Mouse (Mus musculus) c-Kit-positive CD71-negative TER-119-negative erythroid progenitor cells, embryonic 14.5 days (primary cell): ENCODE measurements around the gene Nrcam.
"Not testable (repeated sequence)": the region's sequence is repeated elsewhere in the genome, so short reads cannot be mapped to it uniquely, and the experiment has no call there.

ENCODE experiments used
- DNase-seq: peaks from one replicate; pipeline ENCODE4 v3.0.0-alpha.2; 2013; ENCODE audit warnings: low read depth

Nrcam gene

GRCm38 (mm10) chr12:44328381-44329315 lies at the start of gene Nrcam:
Gene Nrcam, plus strand, starts transcription at chr12:44328885.
- DNase-seq, result peak; percentile 19

- DNase-seq, result not testable (repeated sequence)
Observed at GRCm38 (mm10) chr12:44280147-44280546, 48.5 kb upstream of the Nrcam start.

GRCm38 (mm10) chr12:44281534-44281933 lies 47.2 kb upstream of the Nrcam start:
- no peak for DNase-seq

GRCm38 (mm10) chr12:44283378-44283777 lies 45.3 kb upstream of the Nrcam start:
- no peak for DNase-seq

- no peak for DNase-seq
Observed at GRCm38 (mm10) chr12:44286992-44287391, 41.7 kb upstream of the Nrcam start.

- peak; percentile 60 for DNase-seq
Observed at GRCm38 (mm10) chr12:44292281-44292680, 36.4 kb upstream of the Nrcam start.

GRCm38 (mm10) chr12:44300793-44301192 lies 27.9 kb upstream of the Nrcam start:
- no peak for DNase-seq

GRCm38 (mm10) chr12:44304012-44304411 lies 24.7 kb upstream of the Nrcam start:
- no peak for DNase-seq

- no peak for DNase-seq
Observed at GRCm38 (mm10) chr12:44304869-44305268, 23.8 kb upstream of the Nrcam start.

- DNase-seq, result no peak
Observed at GRCm38 (mm10) chr12:44308221-44308620, 20.5 kb upstream of the Nrcam start.

- no peak for DNase-seq
Observed at GRCm38 (mm10) chr12:44315212-44315611, 13.5 kb upstream of the Nrcam start.

- no peak for DNase-seq
Observed at GRCm38 (mm10) chr12:44325091-44325490, 3.6 kb upstream of the Nrcam start.

- DNase-seq, result no peak
Observed at GRCm38 (mm10) chr12:44327452-44327851, 1.2 kb upstream of the Nrcam start.

- no peak for DNase-seq
Observed at GRCm38 (mm10) chr12:44329316-44330215, 881 bp downstream of the Nrcam start.

- no peak for DNase-seq
Observed at GRCm38 (mm10) chr12:44330216-44330719, 1.6 kb downstream of the Nrcam start.

GRCm38 (mm10) chr12:44337136-44337640 lies 8.5 kb downstream of the Nrcam start:
- DNase-seq, result no peak

GRCm38 (mm10) chr12:44338195-44338622 lies 9.5 kb downstream of the Nrcam start:
- DNase-seq, result no peak

- DNase-seq, result no peak
Observed at GRCm38 (mm10) chr12:44344075-44344474, 15.4 kb downstream of the Nrcam start.

- DNase-seq, result no peak
Observed at GRCm38 (mm10) chr12:44345251-44345650, 16.6 kb downstream of the Nrcam start.

- DNase-seq, result no peak
Observed at GRCm38 (mm10) chr12:44346143-44346542, 17.5 kb downstream of the Nrcam start.

GRCm38 (mm10) chr12:44355116-44355515 lies 26.4 kb downstream of the Nrcam start:
- DNase-seq, result no peak

GRCm38 (mm10) chr12:44357460-44357859 lies 28.8 kb downstream of the Nrcam start:
- no peak for DNase-seq
